Mouse (Mus musculus): Measurements from ENCODE around the gene Sfrp4. TPM values are rescaled to one million over a fixed set of nuclear protein-coding genes. Genes with fewer than 3 reads are reported as not detected.

Gene Sfrp4
- polyA plus RNA-seq (2012; fragmentation: generic; extraction: Trizol): under 1 TPM in 1 of 2 experiments, not detected in 1; 0.13 TPM

GRCm38 (mm10) chr13:19622573-19623227 is at the start of gene Sfrp4:
Sfrp4 (plus strand) TSS chr13:19623104.

GRCm38 (mm10) chr13:19619216-19619927 is 3.5 kb upstream of the Sfrp4 start, which contains the start of gene Epdr1:
Epdr1 (minus strand) TSS chr13:19619927.

Other genes with a start within 250 kb of the Sfrp4 start
- gene Stard3nl, start 227.3 kb upstream of the Sfrp4 start, polyA plus RNA-seq (2012; fragmentation: generic; extraction: Trizol): 10 to 100 TPM in 1 of 2 experiments, 1 to 10 TPM in 1; 8.2 to 25.3 TPM
- gene Epdr1, start 3.2 kb upstream of the Sfrp4 start, polyA plus RNA-seq (2012; fragmentation: generic; extraction: Trizol): 10 to 100 TPM in 1 of 2 experiments, 1 to 10 TPM in 1; 3.3 to 35.0 TPM
- gene Nme8, start 74.7 kb downstream of the Sfrp4 start, polyA plus RNA-seq (2012; fragmentation: generic; extraction: Trizol): not detected
- gene Gpr141, start 201.2 kb downstream of the Sfrp4 start, polyA plus RNA-seq (2012; fragmentation: generic; extraction: Trizol): not detected